Mouse (Mus musculus): ENCODE results near the gene Ccdc187. TPM values are rescaled to one million over a fixed set of nuclear protein-coding genes. Genes with fewer than 3 reads are reported as not detected.

Ccdc187 gene
- polyA plus RNA-seq, 1 experiment from 2014 or later = 0.36 TPM

- H3K9ac ChIP-seq = no peak overlapping the region
- no peaks in the 10 kb centered on the region for H3K36me3 ChIP-seq (ENCODE audit: insufficient read depth)
- no peaks in the 10 kb centered on the region for H3K27me3 ChIP-seq (ENCODE audit: insufficient read depth, low read length)
- no peaks in the 10 kb centered on the region for H3K9me3 ChIP-seq (ENCODE audit: low read depth, low read length)
- H3K4me1 ChIP-seq (ENCODE audit: insufficient read depth) = peaks cover 11% of the 10 kb centered on the region
- DNase-seq (no peak), ATAC-seq (ENCODE audit: insufficient read depth) (no peak)
- no peak overlapping the region; the same call in 1 of the 2 replicates for H3K27ac ChIP-seq (ENCODE audit: low read depth)
- no peak for TF ChIP-seq CTCF (IDR thresholded peaks at IDR 0.05; ENCODE audit: low read depth)
- 63% methylated on average over 7 of the region's 7 CpGs for WGBS
- no peak overlapping the region for H3K4me3 ChIP-seq (ENCODE audit: low read depth, low read length)
- 0 out of 2 replicates have a peak overlapping the region, but pooled peaks have one; percentile 14 for H3K4me2 ChIP-seq
Observed at GRCm38 (mm10) chr2:26299336-26299735, 5.0 kb upstream of the Ccdc187 start.

DNA sequence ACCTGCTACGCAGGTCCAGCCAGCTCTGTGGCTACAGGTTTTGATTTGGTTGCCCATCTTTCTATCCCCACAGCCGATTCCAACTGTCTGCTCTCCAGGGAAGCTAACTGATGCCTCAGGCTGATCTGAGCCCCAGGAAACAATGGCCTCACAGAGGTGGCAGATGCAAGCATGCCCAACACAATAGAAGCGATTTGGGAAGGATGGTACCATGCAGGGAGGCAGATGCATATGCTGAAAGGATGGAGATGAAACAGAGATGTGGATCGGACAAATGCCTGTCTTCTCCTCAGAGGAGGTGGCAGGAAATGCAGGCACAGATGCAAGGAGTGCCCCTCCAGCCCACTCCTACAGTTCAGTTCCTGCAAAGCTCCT is 4.5 kb upstream of the Ccdc187 start:
- no peak overlapping the region for H3K4me3 ChIP-seq (ENCODE audit: low read depth, low read length)
- no peaks in the 10 kb centered on the region for H3K36me3 ChIP-seq (ENCODE audit: insufficient read depth)
- H3K27ac ChIP-seq (ENCODE audit: low read depth) = no peak overlapping the region
- DNase-seq (no peak), ATAC-seq (ENCODE audit: insufficient read depth) (no peak)
- H3K9me3 ChIP-seq (ENCODE audit: low read depth, low read length) = no peaks in the 10 kb centered on the region
- peaks cover 11% of the 10 kb centered on the region for H3K4me1 ChIP-seq (ENCODE audit: insufficient read depth)
- peak overlapping the region; percentile 37; the same call in 1 of the 2 replicates for H3K4me2 ChIP-seq
- no peak for TF ChIP-seq CTCF (IDR thresholded peaks at IDR 0.05; ENCODE audit: low read depth)
- WGBS = 36% methylated on average over 4 of the region's 4 CpGs
- no peaks in the 10 kb centered on the region for H3K27me3 ChIP-seq (ENCODE audit: insufficient read depth, low read length)
- no peak overlapping the region for H3K9ac ChIP-seq

DNA sequence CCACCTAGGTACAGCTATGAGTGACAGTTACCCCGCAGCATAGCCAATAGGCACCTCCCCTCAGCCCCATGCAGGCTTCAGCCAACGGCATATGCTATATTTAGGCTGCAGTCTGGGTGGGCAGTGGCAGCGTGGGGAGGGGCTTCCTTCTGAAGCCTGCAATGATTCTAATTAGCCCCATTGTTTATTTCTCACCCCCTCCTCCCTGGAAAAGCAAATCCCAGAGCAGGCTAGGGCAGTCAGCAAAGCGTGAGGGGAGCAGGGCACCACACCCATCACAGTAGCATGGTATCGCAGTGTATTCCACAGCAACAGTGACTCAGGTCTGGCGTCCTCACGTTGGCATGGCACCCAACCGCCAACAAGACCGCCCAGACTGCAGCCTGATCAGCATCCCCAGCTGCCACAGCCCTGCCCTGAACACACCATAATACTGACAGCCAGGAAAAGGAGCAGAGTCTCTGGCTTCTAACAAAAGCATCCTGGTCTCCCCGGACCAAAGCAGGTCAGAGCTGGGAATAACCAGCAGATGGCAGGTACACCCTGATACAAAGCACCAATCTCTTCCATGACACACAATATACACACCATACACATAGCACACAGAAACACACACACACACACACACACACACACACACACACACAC is 4.0 kb upstream of the Ccdc187 start:
- Histone ChIP-seq H3K9me3 (ENCODE audit: low read depth, low read length) (no peaks in the 10 kb centered on the region), H3K4me3 (ENCODE audit: low read depth, low read length) (no peak overlapping the region), H3K27me3 (ENCODE audit: insufficient read depth, low read length) (no peaks in the 10 kb centered on the region), H3K36me3 (ENCODE audit: insufficient read depth) (no peaks in the 10 kb centered on the region), H3K27ac (ENCODE audit: low read depth) (no peak overlapping the region), H3K4me1 (ENCODE audit: insufficient read depth) (peaks cover 11% of the 10 kb centered on the region), H3K9ac (no peak overlapping the region; the same call in 1 of the 2 replicates), H3K4me2 (peak overlapping the region; percentile 37)
- ATAC-seq (ENCODE audit: insufficient read depth) (peak; percentile 70), DNase-seq (peak; percentile 70)
- no peak for TF ChIP-seq CTCF (IDR thresholded peaks at IDR 0.05; ENCODE audit: low read depth)
- 6% methylated on average over 10 of the region's 10 CpGs for WGBS

- Histone ChIP-seq H3K4me1 (ENCODE audit: insufficient read depth) (peaks cover 11% of the 10 kb centered on the region), H3K9me3 (ENCODE audit: low read depth, low read length) (no peaks in the 10 kb centered on the region), H3K36me3 (ENCODE audit: insufficient read depth) (no peaks in the 10 kb centered on the region), H3K9ac (peak overlapping the region; percentile 16; the same call in 1 of the 2 replicates), H3K4me3 (ENCODE audit: low read depth, low read length) (no peak overlapping the region), H3K27ac (ENCODE audit: low read depth) (peak overlapping the region; percentile 77), H3K27me3 (ENCODE audit: insufficient read depth, low read length) (no peaks in the 10 kb centered on the region), H3K4me2 (no peak overlapping the region)
- 21% methylated on average over 6 of the region's 6 CpGs for WGBS
- DNase-seq = peak; percentile 75
- ATAC-seq (ENCODE audit: insufficient read depth) = peak; percentile 35
- TF ChIP-seq CTCF (IDR thresholded peaks at IDR 0.05; ENCODE audit: low read depth) = no peak
Observed at GRCm38 (mm10) chr2:26296606-26297195, 2.3 kb upstream of the Ccdc187 start.

DNA sequence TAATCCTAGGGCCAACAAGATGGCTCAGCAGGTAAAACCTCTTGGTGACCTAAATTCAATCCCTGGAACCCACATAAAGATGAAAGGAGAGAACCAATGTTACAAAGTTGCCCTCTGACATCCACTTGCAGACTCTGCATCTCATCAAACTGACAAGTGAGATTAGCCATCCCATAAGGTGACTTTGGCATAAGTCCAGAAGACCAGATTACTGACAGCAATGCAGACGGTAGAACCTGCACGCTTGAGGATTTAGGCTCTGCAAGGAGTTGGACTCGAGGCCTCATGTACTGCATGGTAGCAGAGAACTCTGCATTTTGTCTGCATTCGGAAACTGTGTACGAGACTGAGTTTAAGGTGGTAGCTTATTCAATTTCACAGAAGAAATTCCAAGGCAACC is 4.2 kb downstream of the Ccdc187 start:
- Histone ChIP-seq H3K4me2 (no peak overlapping the region), H3K27ac (ENCODE audit: low read depth) (no peak overlapping the region), H3K9ac (no peak overlapping the region), H3K36me3 (ENCODE audit: insufficient read depth) (no peaks in the 10 kb centered on the region), H3K27me3 (ENCODE audit: insufficient read depth, low read length) (no peaks in the 10 kb centered on the region), H3K4me3 (ENCODE audit: low read depth, low read length) (no peak overlapping the region), H3K4me1 (ENCODE audit: insufficient read depth) (no peaks in the 10 kb centered on the region; the same call in 1 of the 2 replicates), H3K9me3 (ENCODE audit: low read depth, low read length) (no peaks in the 10 kb centered on the region)
- ATAC-seq (ENCODE audit: insufficient read depth) (no peak), DNase-seq (no peak)
- no peak for TF ChIP-seq CTCF (IDR thresholded peaks at IDR 0.05; ENCODE audit: low read depth)
- 71% methylated on average over 5 of the region's 5 CpGs for WGBS

GRCm38 (mm10) chr2:26286391-26286790 is 8.0 kb downstream of the Ccdc187 start:
- Histone ChIP-seq H3K4me3 (ENCODE audit: low read depth, low read length) (no peak overlapping the region), H3K9ac (no peak overlapping the region), H3K27ac (ENCODE audit: low read depth) (no peak overlapping the region), H3K4me1 (ENCODE audit: insufficient read depth) (no peaks in the 10 kb centered on the region; the same call in 1 of the 2 replicates), H3K9me3 (ENCODE audit: low read depth, low read length) (no peaks in the 10 kb centered on the region), H3K4me2 (no peak overlapping the region), H3K27me3 (ENCODE audit: insufficient read depth, low read length) (no peaks in the 10 kb centered on the region), H3K36me3 (ENCODE audit: insufficient read depth) (no peaks in the 10 kb centered on the region)
- no peak for TF ChIP-seq CTCF (IDR thresholded peaks at IDR 0.05; ENCODE audit: low read depth)
- 28% methylated on average over 7 of the region's 7 CpGs for WGBS
- DNase-seq (no peak), ATAC-seq (ENCODE audit: insufficient read depth) (no peak)

DNA sequence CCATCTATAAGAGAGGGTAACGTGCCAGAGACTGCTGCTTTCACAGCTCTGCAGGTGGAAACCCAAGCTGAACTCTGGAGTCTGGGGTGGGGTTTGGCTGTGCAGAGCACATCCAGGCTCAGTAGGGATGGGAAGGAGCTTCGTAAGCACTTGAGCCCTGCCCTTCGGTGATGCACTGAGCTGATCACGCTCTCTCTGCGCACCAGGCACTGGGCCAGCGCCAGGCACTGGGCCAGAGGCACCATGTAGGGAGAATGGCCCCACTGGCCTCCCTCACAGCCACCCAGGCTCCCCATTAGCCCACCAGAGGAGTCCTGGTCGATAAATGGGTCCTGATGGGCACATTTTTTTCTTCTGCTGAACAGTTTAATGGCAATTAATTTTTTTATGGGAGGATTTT is 8.6 kb downstream of the Ccdc187 start:
- no peaks in the 10 kb centered on the region for H3K27me3 ChIP-seq (ENCODE audit: insufficient read depth, low read length)
- H3K9me3 ChIP-seq (ENCODE audit: low read depth, low read length) = no peaks in the 10 kb centered on the region
- DNase-seq (peak; percentile 70), ATAC-seq (ENCODE audit: insufficient read depth) (no peak)
- H3K36me3 ChIP-seq (ENCODE audit: insufficient read depth) = no peaks in the 10 kb centered on the region
- H3K9ac ChIP-seq = no peak overlapping the region
- no peak overlapping the region for H3K4me3 ChIP-seq (ENCODE audit: low read depth, low read length)
- no peak overlapping the region for H3K4me2 ChIP-seq
- H3K4me1 ChIP-seq (ENCODE audit: insufficient read depth) = no peaks in the 10 kb centered on the region; the same call in 1 of the 2 replicates
- H3K27ac ChIP-seq (ENCODE audit: low read depth) = no peak overlapping the region
- WGBS = 43% methylated on average over 7 of the region's 7 CpGs
- no peak for TF ChIP-seq CTCF (IDR thresholded peaks at IDR 0.05; ENCODE audit: low read depth)
